Mouse (Mus musculus) lung, embryonic 16.5 days (tissue): ENCODE results near the gene Mdp1. TPM values are rescaled to one million over a fixed set of nuclear protein-coding genes. Genes with fewer than 3 reads are reported as not detected.
A peak's percentile ranks its signal among the peaks of the same experiment; 100 is the strongest.

Experiments used
- ATAC-seq: fragments of 200-750 bp; cut with Nextera tagmentation; 2 replicates; pipeline ENCODE4 v1.8.0; 2017; ENCODE audit warnings: low read depth, mild to moderate bottlenecking, moderate library complexity
- H3K27ac ChIP-seq: fragments of 300-500 bp; sonication (generic); 2 replicates; pipeline ENCODE4 v1.5.1; 2014; ENCODE audit warnings: mild to moderate bottlenecking, control low read depth, low read length
- H3K27me3 ChIP-seq: fragments of 300-500 bp; sonication (generic); 2 replicates; pipeline ENCODE4 v1.6.1; 2014; ENCODE audit warnings: low read depth, low read length, mixed read lengths; ENCODE audit not compliant: control insufficient read depth, insufficient read depth
- H3K36me3 ChIP-seq: fragments of 300-500 bp; sonication (generic); 2 replicates; pipeline ENCODE4 v1.6.1; 2014; ENCODE audit warnings: low read length; ENCODE audit not compliant: control insufficient read depth, insufficient read depth
- H3K4me1 ChIP-seq: fragments of 300-500 bp; sonication (generic); replicated peaks from 2 replicates; pipeline ENCODE4 v1.6.1; 2014; ENCODE audit warnings: low read length, mixed read lengths; ENCODE audit not compliant: control insufficient read depth, insufficient read depth
- H3K4me2 ChIP-seq: fragments of 300-500 bp; sonication (generic); 2 replicates; pipeline ENCODE4 v1.6.1; 2014; ENCODE audit warnings: low read depth, low read length, control low read depth
- H3K4me3 ChIP-seq: fragments of 300-500 bp; sonication (generic); 2 replicates; pipeline ENCODE4 v1.5.1; 2014; ENCODE audit warnings: mild to moderate bottlenecking, low read length, control low read depth
- H3K9ac ChIP-seq: fragments of 300-500 bp; sonication (generic); 2 replicates; pipeline ENCODE4 v1.6.1; 2014; ENCODE audit warnings: low read length, control low read depth
- H3K9me3 ChIP-seq: fragments of 300-500 bp; sonication (generic); 2 replicates; pipeline ENCODE4 v1.6.1; 2016; ENCODE audit warnings: low read length; ENCODE audit not compliant: control insufficient read depth
- WGBS: fragments of 180-500 bp; shearing (Covaris S2); extraction: QIAGEN DNeasy Blood & Tissue Kit; methylation state at CpG from one replicate; pipeline ENCODE4 v1.1.7; 2014; 5-methylcytosine and 5-hydroxymethylcytosine counted together
- polyA plus RNA-seq: library from polyadenylated mRNA; unstranded; fragments of >200 nt; fragmentation: Nextera tagmentation; extraction: Ambion mirVana; gene quantifications from 2 replicates; pipeline ENCODE4 v1.2.1, GENCODE M21; 2015

Mdp1 gene
- 52.0 and 57.0 TPM in 2 replicates for polyA plus RNA-seq

- Histone ChIP-seq H3K9me3 (no peaks in the 10 kb centered on the region), H3K4me2 (peak within 1 kb of the TSS; percentile 61), H3K4me1 (peaks cover 11% of the 10 kb centered on the region), H3K27me3 (no peaks in the 10 kb centered on the region), H3K9ac (peak within 1 kb of the TSS; percentile 70), H3K36me3 (peaks cover 19% of the 10 kb centered on the region), H3K27ac (peak within 1 kb of the TSS; percentile 26), H3K4me3 (peak within 1 kb of the TSS; percentile 75)
- WGBS, result 0% methylated on average over 39 of the region's 39 CpGs
- peak; percentile 97 for ATAC-seq
Observed at GRCm38 (mm10) chr14:55659960-55660573, at the start of gene Mdp1. TSS of gene Mdp1 (minus strand) at chr14:55660508.

DNA sequence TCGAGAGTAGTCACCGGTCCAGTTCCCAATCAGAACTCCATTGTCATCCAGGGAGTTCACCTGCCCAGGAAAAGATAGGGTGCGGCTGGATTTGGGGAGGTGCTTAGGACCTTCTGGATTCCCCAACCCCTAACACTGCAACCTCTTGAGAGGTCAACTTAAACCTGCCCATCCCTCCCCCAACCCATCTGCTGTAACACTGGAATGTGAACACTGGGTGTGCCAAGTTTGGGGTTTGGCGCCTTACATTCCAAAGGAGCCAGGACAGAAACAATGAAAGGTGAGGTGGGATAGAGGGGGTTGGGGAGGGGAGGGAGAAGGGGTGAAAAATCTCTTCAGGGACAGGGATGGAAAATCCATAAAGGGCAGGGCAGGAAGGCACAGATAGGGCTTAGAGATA, 49.2 kb upstream of the Mdp1 start:
- no peak overlapping the region for H3K4me2 ChIP-seq
- no peak overlapping the region for H3K27ac ChIP-seq
- peaks cover 8% of the 10 kb centered on the region for H3K4me1 ChIP-seq
- H3K9me3 ChIP-seq, result no peaks in the 10 kb centered on the region
- H3K9ac ChIP-seq, result no peak overlapping the region
- no peak overlapping the region for H3K4me3 ChIP-seq
- ATAC-seq, result 0 out of 2 replicates have a peak, but pooled peaks have one; percentile 19
- no peaks in the 10 kb centered on the region; the same call in 1 of the 2 replicates for H3K27me3 ChIP-seq
- no peaks in the 10 kb centered on the region for H3K36me3 ChIP-seq
- 77% methylated on average over 4 of the region's 4 CpGs for WGBS

DNA sequence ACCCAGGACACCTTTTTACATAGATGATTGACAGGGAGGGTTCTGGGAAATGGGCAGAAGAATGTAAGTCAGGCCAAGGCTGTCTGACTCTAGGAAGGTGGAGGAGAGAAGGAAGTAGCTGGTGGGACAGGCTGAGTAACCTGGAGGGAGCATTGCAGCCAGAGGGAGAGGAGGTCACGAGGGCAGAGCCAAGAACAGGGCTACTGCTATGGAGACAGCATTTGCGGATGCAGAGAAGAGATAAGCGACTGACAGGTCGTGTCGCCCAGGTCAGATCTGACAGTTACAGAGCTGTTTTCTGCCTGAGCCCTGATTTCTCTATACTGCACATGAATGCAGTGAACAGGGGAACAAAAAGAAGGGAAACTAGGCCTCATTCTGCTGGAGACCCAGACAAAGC, 47.1 kb upstream of the Mdp1 start:
- Histone ChIP-seq H3K27ac (no peak overlapping the region), H3K36me3 (no peaks in the 10 kb centered on the region), H3K4me3 (no peak overlapping the region), H3K27me3 (no peaks in the 10 kb centered on the region), H3K9ac (no peak overlapping the region), H3K4me2 (no peak overlapping the region), H3K4me1 (no peaks in the 10 kb centered on the region), H3K9me3 (no peaks in the 10 kb centered on the region)
- WGBS, result 56% methylated on average over 5 of the region's 5 CpGs
- no peak for ATAC-seq

DNA sequence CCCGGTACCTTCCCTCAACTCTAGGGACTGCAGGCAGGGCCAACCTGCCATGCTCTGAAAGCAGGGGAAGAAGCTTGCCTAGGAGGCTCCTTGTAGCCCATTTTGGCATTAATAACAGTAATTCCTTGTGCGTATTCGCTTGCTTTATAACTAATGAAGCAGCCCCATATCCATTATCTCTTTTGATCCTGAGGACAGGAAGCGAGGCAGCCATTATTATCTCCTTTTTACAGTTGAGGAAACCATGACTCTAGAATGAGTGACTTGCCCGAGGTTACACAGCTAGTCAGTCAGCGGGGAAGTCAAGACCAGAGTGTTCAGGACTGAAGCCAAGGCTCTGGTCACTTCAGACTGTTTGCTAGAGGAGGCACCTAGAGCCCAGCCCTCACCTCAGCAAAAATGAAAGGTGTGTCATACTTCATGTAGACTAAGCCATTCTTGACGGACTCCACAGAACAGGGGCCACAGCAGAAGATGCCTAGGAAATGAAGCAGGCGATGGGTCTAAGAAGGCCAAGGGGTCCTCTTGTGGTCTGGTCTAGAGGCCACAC, 45.8 kb upstream of the Mdp1 start:
- Histone ChIP-seq H3K4me3 (no peak overlapping the region), H3K9ac (no peak overlapping the region), H3K27ac (no peak overlapping the region), H3K36me3 (no peaks in the 10 kb centered on the region), H3K9me3 (no peaks in the 10 kb centered on the region), H3K4me2 (no peak overlapping the region), H3K27me3 (no peaks in the 10 kb centered on the region), H3K4me1 (no peaks in the 10 kb centered on the region)
- ATAC-seq, result no peak
- WGBS, result 80% methylated on average over 8 of the region's 8 CpGs

DNA sequence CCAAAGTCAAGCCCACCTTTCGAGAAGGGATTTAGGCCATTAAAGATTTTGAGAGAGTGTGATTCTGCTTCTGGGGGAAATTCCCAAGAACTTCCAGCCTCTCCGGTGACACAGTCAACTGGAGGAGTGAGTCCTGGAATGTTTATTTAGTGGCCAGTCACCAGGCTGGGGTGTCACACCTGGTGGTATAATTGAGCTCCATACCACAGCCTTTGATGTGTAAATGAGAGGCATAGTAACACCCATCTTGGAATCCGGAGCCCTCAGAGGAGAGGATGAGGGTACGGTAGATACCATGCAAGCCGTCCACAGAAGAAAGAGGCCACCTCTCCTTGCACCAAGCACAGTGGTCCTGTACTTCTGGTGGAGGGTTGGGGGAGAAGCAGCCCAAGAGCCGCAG, 42.5 kb upstream of the Mdp1 start:
- Histone ChIP-seq H3K4me1 (no peaks in the 10 kb centered on the region), H3K9me3 (no peaks in the 10 kb centered on the region), H3K36me3 (no peaks in the 10 kb centered on the region), H3K27ac (no peak overlapping the region), H3K9ac (no peak overlapping the region), H3K27me3 (no peaks in the 10 kb centered on the region), H3K4me2 (no peak overlapping the region), H3K4me3 (no peak overlapping the region)
- ATAC-seq, result 0 out of 2 replicates have a peak, but pooled peaks have one; percentile 10
- 41% methylated on average over 6 of the region's 6 CpGs for WGBS

GRCm38 (mm10) chr14:55701131-55701530, 40.8 kb upstream of the Mdp1 start:
- no peak overlapping the region for H3K4me3 ChIP-seq
- no peak overlapping the region for H3K27ac ChIP-seq
- 55% methylated on average over 9 of the region's 9 CpGs for WGBS
- H3K9ac ChIP-seq, result no peak overlapping the region
- H3K4me2 ChIP-seq, result no peak overlapping the region
- no peaks in the 10 kb centered on the region for H3K4me1 ChIP-seq
- no peak for ATAC-seq
- no peaks in the 10 kb centered on the region for H3K36me3 ChIP-seq
- no peaks in the 10 kb centered on the region for H3K9me3 ChIP-seq
- no peaks in the 10 kb centered on the region for H3K27me3 ChIP-seq

DNA sequence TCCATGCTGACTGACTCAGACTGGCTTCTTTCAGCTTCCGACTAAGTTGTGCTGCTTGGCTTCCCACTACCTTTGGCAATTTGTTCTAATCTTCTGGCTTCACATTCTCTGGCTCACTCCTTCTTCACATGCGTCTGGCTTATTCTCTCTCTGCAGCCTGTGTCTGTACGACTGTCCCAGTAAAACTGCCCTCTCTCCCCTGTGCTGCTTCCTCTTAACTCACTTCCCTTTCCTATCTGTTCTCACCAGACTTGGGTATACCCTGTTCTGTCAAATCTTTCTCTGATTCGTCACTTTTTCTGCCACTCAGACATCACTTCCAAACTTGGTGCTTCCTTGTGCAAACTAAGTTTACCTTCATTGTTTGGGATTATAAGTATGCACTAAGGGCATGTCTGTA, 36.9 kb upstream of the Mdp1 start:
- Histone ChIP-seq H3K9me3 (no peaks in the 10 kb centered on the region), H3K4me1 (no peaks in the 10 kb centered on the region), H3K4me2 (no peak overlapping the region), H3K4me3 (no peak overlapping the region), H3K9ac (no peak overlapping the region), H3K36me3 (no peaks in the 10 kb centered on the region), H3K27me3 (no peaks in the 10 kb centered on the region), H3K27ac (no peak overlapping the region)
- 84% methylated on average over 4 of the region's 4 CpGs for WGBS
- no peak for ATAC-seq

- no peak overlapping the region for H3K27ac ChIP-seq
- ATAC-seq, result no peak
- H3K9me3 ChIP-seq, result no peaks in the 10 kb centered on the region
Observed at GRCm38 (mm10) chr14:55689433-55689832, 29.1 kb upstream of the Mdp1 start.

GRCm38 (mm10) chr14:55682118-55682493, 21.8 kb upstream of the Mdp1 start:
- WGBS, result 10% methylated on average over 3 of the region's 3 CpGs
- ATAC-seq, result peak; percentile 23
- no peaks in the 10 kb centered on the region for H3K9me3 ChIP-seq

More at GRCm38 (mm10) chr14:55689433-55689832, 29.1 kb upstream of the Mdp1 start:
- H3K4me1 ChIP-seq, result no peaks in the 10 kb centered on the region
- H3K9ac ChIP-seq, result no peak overlapping the region
- H3K4me3 ChIP-seq, result no peak overlapping the region
- H3K4me2 ChIP-seq, result no peak overlapping the region
- 69% methylated on average over 10 of the region's 10 CpGs for WGBS
- H3K36me3 ChIP-seq, result no peaks in the 10 kb centered on the region
- H3K27me3 ChIP-seq, result no peaks in the 10 kb centered on the region

More at GRCm38 (mm10) chr14:55682118-55682493, 21.8 kb upstream of the Mdp1 start:
- peaks cover 19% of the 10 kb centered on the region for H3K36me3 ChIP-seq
- no peaks in the 10 kb centered on the region for H3K27me3 ChIP-seq
- H3K9ac ChIP-seq, result peak overlapping the region; percentile 78
- H3K4me2 ChIP-seq, result peak overlapping the region; percentile 74
- H3K4me3 ChIP-seq, result peak overlapping the region; percentile 78
- peak overlapping the region; percentile 90 for H3K27ac ChIP-seq
- H3K4me1 ChIP-seq, result peaks cover 10% of the 10 kb centered on the region
